Mouse (Mus musculus) ES-E14 (cell line): Measurements from ENCODE around the gene Myo10. TPM values are rescaled to one million over a fixed set of nuclear protein-coding genes. Genes with fewer than 3 reads are reported as not detected.
A peak's percentile ranks its signal among the peaks of the same experiment; 100 is the strongest.

Source experiments
- DNase-seq: peaks from one replicate; pipeline ENCODE4 v3.0.0-alpha.2; 2013; ENCODE audit warnings: low read depth, low spot score
- H3K27ac ChIP-seq: 2 replicates; pipeline ENCODE4 v1.5.1; 2012; ENCODE audit warnings: low read depth, mild to moderate bottlenecking, low read length, moderate library complexity, mixed read lengths; ENCODE audit not compliant: poor library complexity, insufficient read depth, severe bottlenecking
- H3K36me3 ChIP-seq: 2 replicates; pipeline ENCODE4 v1.6.1; 2012; ENCODE audit warnings: mild to moderate bottlenecking, low read length, moderate library complexity, mixed read lengths; ENCODE audit not compliant: control insufficient read depth, poor library complexity, insufficient read depth, severe bottlenecking
- H3K4me1 ChIP-seq, 2 experiments: fragments of 150-350 bp in 1 of 2; sonication (generic) in 1 of 2; 2 replicates each; pipeline ENCODE4 v1.6.1; 2012; ENCODE audit warnings: low read length in 2 of 2, mild to moderate bottlenecking in 1 of 2, mixed read lengths in 1 of 2; ENCODE audit not compliant: control insufficient read depth in 2 of 2, insufficient read depth in 2 of 2, poor library complexity in 1 of 2
- H3K4me3 ChIP-seq, 2 experiments: fragments of 150-350 bp in 1 of 2; sonication (generic) in 1 of 2; 2 replicates each; pipeline ENCODE4 v1.5.1; 2012; ENCODE audit warnings: low read length in 2 of 2, low read depth in 1 of 2, mild to moderate bottlenecking in 1 of 2, mixed read lengths in 1 of 2; ENCODE audit not compliant: insufficient read depth in 1 of 2, poor library complexity in 1 of 2, severe bottlenecking in 1 of 2
- H3K9ac ChIP-seq: 2 replicates; pipeline ENCODE4 v1.6.1; 2012; ENCODE audit warnings: low read depth, mild to moderate bottlenecking, low read length, mixed read lengths; ENCODE audit not compliant: poor library complexity, insufficient read depth, severe bottlenecking
- H3K9me3 ChIP-seq: fragments of 150-350 bp; sonication (generic); 2 replicates; pipeline ENCODE4 v1.6.1; 2012; ENCODE audit warnings: low read depth, mild to moderate bottlenecking, low read length; ENCODE audit not compliant: control insufficient read depth, insufficient read depth
- CHD2 ChIP-seq: IDR thresholded peaks from 2 replicates; pipeline ENCODE4 v1.6.1; 2014; ENCODE audit warnings: mild to moderate bottlenecking, low read depth, low read length, inconsistent platforms
- HCFC1 ChIP-seq: IDR thresholded peaks from 2 replicates; pipeline ENCODE4 v1.6.1; 2012; ENCODE audit warnings: low read length, inconsistent platforms, borderline replicate concordance; ENCODE audit not compliant: insufficient read depth
- MAFK ChIP-seq: IDR thresholded peaks from 2 replicates; pipeline ENCODE4 v1.6.1; 2014; ENCODE audit warnings: mild to moderate bottlenecking, low read depth, low read length, inconsistent platforms; ENCODE audit not compliant: insufficient read depth
- ZC3H11A ChIP-seq: IDR thresholded peaks from 2 replicates; pipeline ENCODE4 v1.6.1; 2012; ENCODE audit warnings: low read depth, mild to moderate bottlenecking, inconsistent platforms, low read length, borderline replicate concordance
- ZNF384 ChIP-seq: IDR thresholded peaks from 2 replicates; pipeline ENCODE4 v1.6.1; 2012; ENCODE audit warnings: low read depth, low read length, inconsistent platforms
- in situ Hi-C, 2 experiments: fragments of 600-800 bp; cut with MboI; formaldehyde crosslinking; loops; one replicate each; pipeline ENCODE4 v1.15.1; 2025; ENCODE audit warnings: low sequenced_read_pairs in 2 of 2, inconsistent platforms in 1 of 2; ENCODE audit not compliant: unreplicated experiment in 2 of 2
- total RNA-seq: library from RNA; depleted of rRNA; stranded (reverse); fragments of 300-350 nt; gene quantifications from 2 replicates; pipeline ENCODE4 v1.2.3, GENCODE M21; 2012

The Myo10 gene
- total RNA-seq, 1 experiment, result 133 TPM

DNA sequence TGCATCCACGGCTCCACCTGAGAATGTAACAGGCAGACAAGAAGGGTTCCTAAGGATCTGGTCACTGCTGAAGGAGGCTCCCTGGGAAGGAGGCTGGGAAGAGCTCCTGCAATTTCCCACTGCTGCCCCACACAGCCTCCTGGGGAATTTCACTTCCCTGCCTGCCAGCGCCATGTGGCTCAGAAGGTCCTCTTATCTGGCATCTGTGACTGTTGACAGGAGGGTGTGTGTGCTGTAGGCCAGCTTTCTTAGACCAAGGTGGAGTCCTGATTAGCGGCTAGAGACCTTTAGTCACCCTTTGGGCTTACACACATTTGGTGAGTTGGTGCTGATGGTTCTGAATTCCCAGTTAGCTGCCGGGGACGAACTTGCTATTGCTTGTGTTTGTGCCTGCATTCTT lies 28.0 kb downstream of the Myo10 start:
- in situ Hi-C loops, result no loop called here
- no peak for TF ChIP-seq ZC3H11A
- no peak for TF ChIP-seq MAFK
- TF ChIP-seq ZNF384, result no peak
- no peak for TF ChIP-seq HCFC1
- no peak for TF ChIP-seq CHD2
- Histone ChIP-seq H3K9ac (no peak overlapping the region), H3K9me3 (no peaks in the 10 kb centered on the region), H3K27ac (no peak overlapping the region), H3K4me1 (peaks cover 2 to 21% of the 10 kb centered on the region in 2 experiments; a peak in 3 of 4 replicates), H3K4me3 (no peak overlapping the region), H3K36me3 (no peaks in the 10 kb centered on the region)
- no peak for DNase-seq

GRCm38 (mm10) chr15:25651820-25652219 lies 29.5 kb downstream of the Myo10 start:
- in situ Hi-C loops, result no loop called here
- H3K9me3 ChIP-seq, result no peaks in the 10 kb centered on the region
- peaks cover 5 to 24% of the 10 kb centered on the region in 2 experiments; a peak in 3 of 4 replicates for H3K4me1 ChIP-seq
- no peak overlapping the region for H3K4me3 ChIP-seq
- TF ChIP-seq HCFC1 (no peak), ZNF384 (no peak), ZC3H11A (no peak), CHD2 (no peak)
- no peak overlapping the region for H3K9ac ChIP-seq
- H3K27ac ChIP-seq, result no peak overlapping the region
- DNase-seq, result no peak
- no peaks in the 10 kb centered on the region for H3K36me3 ChIP-seq

- H3K4me1 ChIP-seq, result peaks cover 5 to 25% of the 10 kb centered on the region in 2 experiments; a peak in 3 of 4 replicates
- in situ Hi-C loops, result no loop called here
Measured at GRCm38 (mm10) chr15:25652368-25652767, 30.0 kb downstream of the Myo10 start.

GRCm38 (mm10) chr15:25652933-25653332 lies 30.6 kb downstream of the Myo10 start:
- no peak for TF ChIP-seq CHD2
- TF ChIP-seq MAFK, result no peak
- TF ChIP-seq ZC3H11A, result no peak
- no peak for TF ChIP-seq HCFC1
- no peak for TF ChIP-seq ZNF384
- Histone ChIP-seq H3K4me1 (peaks cover 5 to 28% of the 10 kb centered on the region in 2 experiments; a peak in 3 of 4 replicates), H3K9ac (no peak overlapping the region), H3K4me3 (no peak overlapping the region), H3K27ac (no peak overlapping the region), H3K9me3 (no peaks in the 10 kb centered on the region), H3K36me3 (no peaks in the 10 kb centered on the region)
- DNase-seq, result no peak
- in situ Hi-C loops, result no loop called here

More at GRCm38 (mm10) chr15:25652368-25652767, 30.0 kb downstream of the Myo10 start:
- Histone ChIP-seq H3K4me3 (no peak overlapping the region), H3K9ac (no peak overlapping the region), H3K9me3 (no peaks in the 10 kb centered on the region), H3K27ac (no peak overlapping the region), H3K36me3 (no peaks in the 10 kb centered on the region)
- TF ChIP-seq CHD2, result no peak
- no peak for TF ChIP-seq MAFK
- 0 out of 2 replicates have a peak, but pooled peaks have one; percentile 29 for TF ChIP-seq ZNF384
- no peak for TF ChIP-seq HCFC1
- no peak for TF ChIP-seq ZC3H11A
- no peak for DNase-seq

DNA sequence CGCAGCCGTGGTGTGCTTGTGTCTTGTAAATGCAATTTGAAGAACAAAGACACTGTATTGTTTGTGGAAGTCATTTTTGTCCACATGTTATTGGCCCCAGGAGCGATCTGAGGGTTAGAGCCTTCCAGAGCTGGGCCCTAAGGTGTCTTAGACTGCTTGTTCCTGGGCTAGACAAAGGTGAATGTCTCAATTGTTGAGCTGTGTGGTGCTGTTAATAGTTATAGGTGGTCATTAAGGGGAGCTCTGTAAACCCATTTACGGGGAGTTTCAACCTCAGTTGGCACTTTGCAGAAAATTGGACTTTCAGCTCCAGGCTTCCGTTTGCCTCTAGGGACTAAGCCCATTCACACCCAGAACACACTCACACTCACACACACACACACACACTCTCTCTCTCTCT lies 31.4 kb downstream of the Myo10 start:
- no peak for DNase-seq
- H3K9me3 ChIP-seq, result no peaks in the 10 kb centered on the region
- in situ Hi-C loops, result no loop called here
- TF ChIP-seq CHD2 (no peak), ZC3H11A (no peak), HCFC1 (no peak), ZNF384 (no peak), MAFK (no peak)
- peaks cover 5 to 30% of the 10 kb centered on the region in 2 experiments; a peak in 3 of 4 replicates for H3K4me1 ChIP-seq
- H3K27ac ChIP-seq, result no peak overlapping the region
- no peaks in the 10 kb centered on the region for H3K36me3 ChIP-seq
- no peak overlapping the region for H3K4me3 ChIP-seq
- no peak overlapping the region for H3K9ac ChIP-seq
